Mouse (Mus musculus) limb, embryonic 14.5 days (tissue): ENCODE measurements around the gene Asns. TPM values are rescaled to one million over a fixed set of nuclear protein-coding genes. Genes with fewer than 3 reads are reported as not detected.
"Not testable (repeated sequence)": the region's sequence is repeated elsewhere in the genome, so short reads cannot be mapped to it uniquely, and the experiment has no call there.

Experiments
- ATAC-seq: fragments of 200-750 bp; cut with Nextera tagmentation; 2 replicates; pipeline ENCODE4 v1.8.0; 2017; ENCODE audit warnings: low read depth, moderate number of reproducible peaks, moderate TSS enrichment; ENCODE audit not compliant: low FRiP score
- DNase-seq: peaks from one replicate; pipeline ENCODE4 v3.0.0-alpha.2; 2015; ENCODE audit warnings: low spot score
- H3K27ac ChIP-seq: fragments of 300-500 bp; sonication (generic); replicated peaks from 2 replicates; pipeline ENCODE4 v1.5.1; 2014; ENCODE audit warnings: low read depth, mild to moderate bottlenecking, low read length, moderate library complexity, mixed read lengths
- H3K27me3 ChIP-seq: fragments of 300-500 bp; sonication (generic); 2 replicates; pipeline ENCODE4 v1.6.1; 2014; ENCODE audit warnings: low read length, mixed read lengths; ENCODE audit not compliant: control insufficient read depth, insufficient read depth
- H3K36me3 ChIP-seq: fragments of 300-500 bp; sonication (generic); 2 replicates; pipeline ENCODE4 v1.6.1; 2014; ENCODE audit warnings: mild to moderate bottlenecking, low read length, moderate library complexity, mixed read lengths; ENCODE audit not compliant: control insufficient read depth, insufficient read depth
- H3K4me1 ChIP-seq: fragments of 300-500 bp; sonication (generic); 2 replicates; pipeline ENCODE4 v1.6.1; 2014; ENCODE audit warnings: antibody characterized with exemption, low read length, mixed read lengths; ENCODE audit not compliant: control insufficient read depth, insufficient read depth
- H3K4me2 ChIP-seq: fragments of 300-500 bp; sonication (generic); replicated peaks from 2 replicates; pipeline ENCODE4 v1.6.1; 2014; ENCODE audit warnings: low read depth, mild to moderate bottlenecking, low read length, moderate library complexity; ENCODE audit not compliant: severe bottlenecking
- H3K4me3 ChIP-seq: fragments of 300-500 bp; sonication (generic); replicated peaks from 2 replicates; pipeline ENCODE4 v1.5.1; 2014; ENCODE audit warnings: low read length
- H3K9ac ChIP-seq: fragments of 300-500 bp; sonication (generic); 2 replicates; pipeline ENCODE4 v1.6.1; 2014; ENCODE audit warnings: mild to moderate bottlenecking, low read depth, low read length, moderate library complexity; ENCODE audit not compliant: severe bottlenecking
- H3K9me3 ChIP-seq: fragments of 300-500 bp; sonication (generic); 2 replicates; pipeline ENCODE4 v1.6.1; 2016; ENCODE audit warnings: low read length; ENCODE audit not compliant: control insufficient read depth
- POLR2A ChIP-seq: fragments of 200-500 bp; IDR thresholded peaks from 2 replicates; pipeline ENCODE4 v1.8.0; 2012; ENCODE audit warnings: inconsistent platforms, mild to moderate bottlenecking, moderate library complexity, borderline replicate concordance; ENCODE audit not compliant: insufficient read depth, insufficient read length; ENCODE audit errors: extremely low read depth
- WGBS: fragments of 180-500 bp; shearing (Covaris S2); extraction: QIAGEN DNeasy Blood & Tissue Kit; methylation state at CpG from one replicate; pipeline ENCODE4 v1.1.7; 2014; 5-methylcytosine and 5-hydroxymethylcytosine counted together
- polyA plus RNA-seq, 2 experiments: library from polyadenylated mRNA; depleted of rRNA in 1 of 2; stranded (reverse) in 1 of 2; unstranded in 1 of 2; fragments of >200 nt; fragmentation: Nextera tagmentation in 1 of 2; extraction: Ambion mirVana in 1 of 2; gene quantifications; 2 replicates each; pipeline versions ENCODE4 v1.2.1 to v1.2.3; 2012 to 2014

The Asns gene
- polyA plus RNA-seq, 2 experiments: 25.2 to 56.0 TPM

DNA sequence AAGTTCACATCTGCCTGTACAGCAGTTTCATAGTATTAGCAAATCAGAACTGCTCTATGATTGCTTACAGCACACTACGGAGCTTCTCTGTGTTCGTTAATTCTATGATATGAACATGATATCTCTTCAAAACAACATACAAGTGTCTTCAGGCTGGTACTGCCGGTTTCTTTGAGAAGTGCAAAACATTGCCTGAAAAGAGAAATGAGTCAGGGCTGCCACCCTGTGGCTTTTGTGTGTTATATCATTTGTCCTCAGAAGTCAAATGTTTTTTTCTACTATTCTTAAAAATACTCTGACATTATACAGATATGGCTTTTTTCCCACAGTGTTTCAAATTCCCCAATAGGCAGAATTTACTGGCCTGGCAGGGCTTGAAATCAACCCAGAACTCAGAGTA, 22.5 kb downstream of the Asns start:
- DNase-seq: peak; percentile 22

DNA sequence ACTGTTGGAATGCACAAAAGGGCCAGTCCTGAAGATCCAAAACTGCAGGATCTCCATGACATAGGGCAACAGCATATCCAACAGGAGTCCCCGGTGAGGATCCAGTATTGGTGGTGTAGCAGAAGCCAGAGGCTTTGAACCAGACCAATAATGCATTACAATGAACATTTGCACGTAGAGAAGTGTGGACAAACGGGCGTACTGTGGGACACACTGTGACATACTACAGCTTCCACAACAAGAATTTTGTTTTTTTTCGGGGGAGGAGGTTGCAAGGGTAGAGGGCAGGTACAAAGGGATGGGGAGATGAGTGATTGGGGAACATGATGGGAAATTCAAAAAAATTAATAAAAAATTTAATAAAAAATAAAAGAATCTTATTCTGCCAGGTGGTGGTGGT, 23.3 kb downstream of the Asns start:
- Histone ChIP-seq H3K36me3 (no peaks in the 10 kb centered on the region), H3K27ac (no peak overlapping the region), H3K27me3 (no peaks in the 10 kb centered on the region), H3K9ac (no peak overlapping the region), H3K4me3 (no peak overlapping the region), H3K4me2 (no peak overlapping the region), H3K9me3 (no peaks in the 10 kb centered on the region), H3K4me1 (no peaks in the 10 kb centered on the region)
- no peak for TF ChIP-seq POLR2A
- WGBS: 83% methylated on average over 5 of the region's 5 CpGs
- ATAC-seq: no peak
- DNase-seq: no peak

More for the DNA sequence above, 22.5 kb downstream of the Asns start:
- Histone ChIP-seq H3K9me3 (no peaks in the 10 kb centered on the region), H3K36me3 (0 out of 2 replicates have a peak, but pooled peaks cover 2% of the 10 kb centered on the region), H3K4me1 (no peaks in the 10 kb centered on the region), H3K27ac (no peak overlapping the region), H3K27me3 (no peaks in the 10 kb centered on the region), H3K4me3 (no peak overlapping the region), H3K9ac (no peak overlapping the region), H3K4me2 (no peak overlapping the region)
- no peak for TF ChIP-seq POLR2A
- 61% methylated on average over 3 of the region's 3 CpGs for WGBS
- no peak for ATAC-seq

DNA sequence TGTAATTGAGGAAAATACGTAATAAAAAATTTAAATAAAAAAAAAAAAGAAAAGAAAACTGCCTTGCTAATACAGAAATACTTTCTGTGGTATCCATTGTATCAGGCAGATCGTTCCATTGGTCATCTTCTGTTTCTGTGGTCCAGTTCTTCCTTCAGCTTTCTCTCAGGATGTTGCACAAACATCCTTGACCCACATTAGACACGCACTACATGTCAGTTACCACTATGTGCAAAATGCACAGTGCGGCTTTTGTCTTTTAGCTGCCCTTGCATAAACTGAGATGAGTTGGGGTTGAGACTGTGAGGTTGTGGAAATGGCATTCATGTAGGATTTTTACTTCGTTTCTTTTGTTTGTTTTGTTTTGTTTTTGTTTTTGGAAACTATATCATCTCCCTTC, 24.7 kb downstream of the Asns start:
- H3K4me3 ChIP-seq: no peak overlapping the region
- H3K36me3 ChIP-seq: no peaks in the 10 kb centered on the region
- H3K4me1 ChIP-seq: no peaks in the 10 kb centered on the region
- TF ChIP-seq POLR2A: no peak
- no peak for ATAC-seq
- WGBS: 85% methylated on average over 5 of the region's 5 CpGs
- H3K27ac ChIP-seq: no peak overlapping the region
- no peak overlapping the region for H3K9ac ChIP-seq
- DNase-seq: no peak
- H3K27me3 ChIP-seq: no peaks in the 10 kb centered on the region
- H3K9me3 ChIP-seq: no peaks in the 10 kb centered on the region
- H3K4me2 ChIP-seq: no peak overlapping the region

DNA sequence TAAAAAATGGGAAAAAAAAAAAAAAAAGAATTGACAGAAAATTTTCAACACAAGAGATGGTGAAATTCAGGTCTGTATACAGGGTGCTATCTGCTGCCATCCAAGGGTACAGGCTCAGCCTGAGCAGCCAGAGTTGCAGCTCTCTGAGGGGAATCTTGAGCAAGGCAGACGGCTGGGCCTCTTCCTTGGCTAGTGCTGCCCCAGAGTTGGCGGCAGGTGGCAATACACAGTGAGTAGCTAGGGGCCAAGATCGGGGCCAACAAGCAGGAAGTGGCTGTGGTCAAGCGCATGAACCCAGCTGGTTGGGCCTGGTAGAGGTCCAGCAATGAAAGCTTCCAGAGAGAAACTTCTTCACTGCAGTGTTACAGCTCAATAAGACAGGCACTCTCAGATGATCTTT, 27.2 kb downstream of the Asns start:
- H3K4me3 ChIP-seq, H3K27me3 ChIP-seq: not testable (repeated sequence)
- 97% methylated on average over 3 of the region's 4 CpGs for WGBS

DNA sequence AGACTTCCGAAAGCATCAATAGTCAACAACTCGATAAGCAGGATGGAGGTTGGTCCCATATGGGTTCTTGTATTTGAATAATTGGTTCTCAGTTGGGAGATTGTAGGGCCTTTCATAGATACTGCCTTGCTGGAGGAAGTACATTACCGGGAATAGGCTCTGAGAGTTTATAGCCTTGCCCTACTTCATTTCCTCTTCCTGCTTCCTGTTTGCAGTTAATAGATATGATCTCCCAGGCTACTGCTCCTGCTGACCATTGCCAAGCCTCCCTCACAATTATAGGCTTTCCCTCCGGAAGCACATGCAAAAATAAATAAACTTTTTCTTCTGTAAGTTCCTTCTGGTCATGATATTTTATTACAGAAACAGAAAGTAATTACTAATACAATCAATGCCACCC, 31.6 kb downstream of the Asns start:
- ATAC-seq (no peak), DNase-seq (no peak)
- H3K9ac ChIP-seq: no peak overlapping the region
- no peaks in the 10 kb centered on the region for H3K4me1 ChIP-seq
- TF ChIP-seq POLR2A: no peak
- H3K4me3 ChIP-seq: no peak overlapping the region
- H3K36me3 ChIP-seq: no peaks in the 10 kb centered on the region
- H3K27ac ChIP-seq: no peak overlapping the region
- WGBS: 55% methylated on average over 4 of the region's 4 CpGs
- no peaks in the 10 kb centered on the region for H3K27me3 ChIP-seq
- no peaks in the 10 kb centered on the region for H3K9me3 ChIP-seq
- H3K4me2 ChIP-seq: no peak overlapping the region

More for the DNA sequence above, 27.2 kb downstream of the Asns start:
- not testable (repeated sequence) for H3K9ac ChIP-seq, DNase-seq, H3K4me1 ChIP-seq, ATAC-seq, H3K4me2 ChIP-seq, H3K27ac ChIP-seq, H3K36me3 ChIP-seq, H3K9me3 ChIP-seq
